Mouse (Mus musculus) urinary bladder, postnatal 25 days (tissue): Measurements from ENCODE around the gene Cabs1.

Experiments used
- DNase-seq: peaks from one replicate; pipeline ENCODE4 v3.0.0; 2022; ENCODE audit warnings: low spot score

Gene Cabs1

GRCm38 (mm10) chr5:87979139-87979538 lies at the start of gene Cabs1:
Gene Cabs1, plus strand, starts transcription at chr5:87979439.
- DNase-seq: no peak

- DNase-seq: no peak
Measured at GRCm38 (mm10) chr5:87931603-87932002, 47.6 kb upstream of the Cabs1 start.

- no peak for DNase-seq
Measured at GRCm38 (mm10) chr5:87940752-87941151, 38.5 kb upstream of the Cabs1 start.

GRCm38 (mm10) chr5:87942515-87942914 lies 36.7 kb upstream of the Cabs1 start:
- no peak for DNase-seq

GRCm38 (mm10) chr5:87951836-87952235 lies 27.4 kb upstream of the Cabs1 start:
- DNase-seq: no peak

GRCm38 (mm10) chr5:87969201-87969600 lies 10.0 kb upstream of the Cabs1 start, which contains the start of the genes 2310003L06Rik and Gm28434:
Gene 2310003L06Rik, plus strand, starts transcription at chr5:87969459.
Gene Gm28434, plus strand, starts transcription at chr5:87969517.
- no peak for DNase-seq

- no peak for DNase-seq
Measured at GRCm38 (mm10) chr5:87982468-87983214, 3.4 kb downstream of the Cabs1 start.

GRCm38 (mm10) chr5:88002249-88002648 lies 23.0 kb downstream of the Cabs1 start, which contains the start of gene Smr3a:
Gene Smr3a, plus strand, starts transcription at chr5:88002549.
- DNase-seq: no peak

- DNase-seq: no peak
Measured at GRCm38 (mm10) chr5:88005241-88005640, 26.0 kb downstream of the Cabs1 start.
